Mouse (Mus musculus): Measurements from ENCODE around the gene Btbd35f15. TPM values are rescaled to one million over a fixed set of nuclear protein-coding genes. Genes with fewer than 3 reads are reported as not detected.
"Not testable (repeated sequence)": the region's sequence is repeated elsewhere in the genome, so short reads cannot be mapped to it uniquely, and the experiment has no call there.

The Btbd35f15 gene
- total RNA-seq (2021), result not detected
- long read RNA-seq, experiment 1, result 0 reads
- long read RNA-seq, experiment 2, result 0 reads

DNA sequence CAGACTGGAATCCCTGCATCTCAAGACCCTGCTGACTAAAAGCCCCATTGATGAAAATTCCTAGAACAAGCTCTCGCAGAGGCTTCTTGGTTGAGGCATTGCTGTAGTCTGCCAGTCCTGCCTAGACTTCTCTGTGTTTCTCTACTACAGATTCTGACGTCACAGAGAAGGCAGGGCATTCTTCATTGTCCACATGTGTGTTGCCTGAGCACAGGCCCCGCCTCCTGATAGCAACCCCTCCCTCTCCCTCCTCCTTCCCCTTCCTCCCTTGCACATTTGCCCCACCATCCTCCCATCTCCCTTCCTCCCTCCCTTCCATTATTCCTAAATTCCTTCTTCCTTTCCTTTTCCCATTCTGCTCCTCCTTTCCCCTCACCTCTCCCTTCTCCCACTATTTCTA is at the start of gene Btbd35f15:
Btbd35f15 (minus strand) TSS at position 101 of the 400 bp plus-strand sequence.
- not testable (repeated sequence) for DNase-seq (ENCODE audit: low spot score in 2 of 2)

Other genes with a start within 250 kb of the Btbd35f15 start
- not detected for gene Btbd35f13, start 79.9 kb upstream of the Btbd35f15 start, total RNA-seq (2021)
- not detected for gene Btbd35f14, start 125.0 kb upstream of the Btbd35f15 start, total RNA-seq (2021)

All from left cerebral cortex, adult 18-20 months (tissue).